Mouse (Mus musculus) MEL (cell line): ENCODE measurements around the gene Cwh43.

Experiments
- CTCF ChIP-seq, 3 experiments: IDR thresholded peaks in 2 of 3; conservative IDR thresholded peaks in 1 of 3; 2 replicates each; pipeline ENCODE4 v1.5.1; 2011 to 2012; ENCODE audit warnings: low read length in 3 of 3, low read depth in 2 of 3, mild to moderate bottlenecking in 2 of 3, improper control_type of control experiment in 1 of 3, inconsistent platforms in 1 of 3, mixed read lengths in 1 of 3, moderate library complexity in 1 of 3; ENCODE audit not compliant: control insufficient read depth in 1 of 3, insufficient read depth in 1 of 3, poor library complexity in 1 of 3, severe bottlenecking in 1 of 3
- RCOR1 ChIP-seq: IDR thresholded peaks from 2 replicates; pipeline ENCODE4 v1.6.1; 2012; ENCODE audit warnings: low read depth, mild to moderate bottlenecking, inconsistent platforms, low read length, improper control_type of control experiment
- USF1 ChIP-seq: IDR thresholded peaks from 2 replicates; pipeline ENCODE4 v1.6.1; 2014; ENCODE audit warnings: low read depth, mild to moderate bottlenecking, inconsistent platforms, low read length, improper control_type of control experiment, moderate library complexity
- ZC3H11A ChIP-seq: IDR thresholded peaks from 2 replicates; pipeline ENCODE4 v1.6.1; 2012; ENCODE audit warnings: low read depth, mild to moderate bottlenecking, inconsistent platforms, low read length, improper control_type of control experiment
- ZKSCAN1 ChIP-seq: IDR thresholded peaks from 2 replicates; pipeline ENCODE4 v1.6.1; 2012; ENCODE audit warnings: low read depth, mild to moderate bottlenecking, inconsistent platforms, low read length, improper control_type of control experiment, moderate library complexity
- ZNF384 ChIP-seq: IDR thresholded peaks from 2 replicates; pipeline ENCODE4 v1.6.1; 2012; ENCODE audit warnings: low read depth, mild to moderate bottlenecking, inconsistent platforms, low read length, improper control_type of control experiment

- TF ChIP-seq ZNF384 (no peak), CTCF (IDR thresholded peaks at IDR 0.05 in 2 of 3, conservative IDR thresholded peaks at IDR 0.05 in 1 of 3; ENCODE audit: control insufficient read depth in 1 of 3, insufficient read depth in 1 of 3, low read depth in 2 of 3, low read length in 3 of 3, poor library complexity in 1 of 3, severe bottlenecking in 1 of 3) (no peak), USF1 (no peak), RCOR1 (no peak), ZC3H11A (no peak), ZKSCAN1 (no peak)
Observed at GRCm38 (mm10) chr5:73489915-73490314, 84.0 kb downstream of the Cwh43 start.
